Mouse (Mus musculus): ENCODE results near the gene Dlgap1. TPM values are rescaled to one million over a fixed set of nuclear protein-coding genes. Genes with fewer than 3 reads are reported as not detected.
A peak's percentile ranks its signal among the peaks of the same experiment; 100 is the strongest.

The Dlgap1 gene
- polyA plus RNA-seq, 1 experiment from 2014 or later = 3.9 TPM

DNA sequence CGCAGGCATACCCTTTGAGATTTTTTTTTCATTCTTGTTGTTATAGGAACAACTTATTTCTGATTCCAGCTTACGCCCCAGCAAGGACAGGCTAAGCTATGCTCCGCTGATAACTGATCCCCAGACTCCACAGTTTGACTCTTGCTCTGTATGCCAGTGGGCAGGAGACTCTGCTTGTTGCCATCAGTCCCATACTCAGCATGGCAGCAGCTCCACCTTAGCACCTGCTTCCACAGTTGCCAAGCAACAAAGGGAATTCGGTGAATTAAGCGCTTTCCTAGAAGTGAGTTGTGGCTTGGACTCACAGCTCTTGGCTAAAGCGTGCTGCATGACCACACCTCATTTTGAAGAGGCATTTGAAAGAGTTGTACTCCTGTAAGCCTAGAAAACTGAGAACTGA lies 631.6 kb downstream of the Dlgap1 start:
- 81% methylated on average over 6 of the region's 6 CpGs for WGBS
- no peak for ATAC-seq (ENCODE audit: insufficient number of reproducible peaks, insufficient read depth, low FRiP score, low TSS enrichment, low read depth)
- no peak overlapping the region for H3K4me3 ChIP-seq

DNA sequence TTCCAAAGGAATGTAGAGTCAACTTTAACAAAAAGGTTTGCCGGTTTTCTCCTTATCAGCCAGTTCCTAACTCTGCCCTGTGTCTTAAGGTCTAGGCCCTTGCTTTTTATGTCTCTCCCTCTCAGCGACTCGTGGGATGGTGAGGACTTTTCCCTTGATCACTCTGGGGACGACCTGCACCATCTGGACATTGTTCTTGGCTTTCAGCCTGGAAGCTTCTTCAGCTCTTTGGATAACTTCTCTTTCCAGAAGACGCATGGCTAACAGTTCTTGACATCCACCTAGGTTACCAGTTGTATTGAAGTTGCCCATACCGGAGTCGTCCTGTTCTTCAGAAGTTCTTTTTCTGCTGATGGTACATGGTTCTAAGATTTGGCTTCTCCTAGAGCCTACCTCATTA lies 633.2 kb downstream of the Dlgap1 start:
- ATAC-seq (ENCODE audit: insufficient number of reproducible peaks, insufficient read depth, low FRiP score, low TSS enrichment, low read depth) = no peak
- Histone ChIP-seq H3K9ac (no peak overlapping the region), H3K36me3 (no peaks in the 10 kb centered on the region), H3K9me3 (no peaks in the 10 kb centered on the region), H3K27ac (no peak overlapping the region), H3K27me3 (no peaks in the 10 kb centered on the region), H3K4me1 (no peaks in the 10 kb centered on the region), H3K4me2 (no peak overlapping the region), H3K4me3 (no peak overlapping the region)
- 84% methylated on average over 7 of the region's 7 CpGs for WGBS

More for the DNA sequence above, 631.6 kb downstream of the Dlgap1 start:
- no peaks in the 10 kb centered on the region for H3K4me1 ChIP-seq
- no peak overlapping the region for H3K9ac ChIP-seq
- no peaks in the 10 kb centered on the region for H3K27me3 ChIP-seq
- no peaks in the 10 kb centered on the region for H3K36me3 ChIP-seq
- no peaks in the 10 kb centered on the region for H3K9me3 ChIP-seq
- no peak overlapping the region for H3K4me2 ChIP-seq
- no peak overlapping the region for H3K27ac ChIP-seq

DNA sequence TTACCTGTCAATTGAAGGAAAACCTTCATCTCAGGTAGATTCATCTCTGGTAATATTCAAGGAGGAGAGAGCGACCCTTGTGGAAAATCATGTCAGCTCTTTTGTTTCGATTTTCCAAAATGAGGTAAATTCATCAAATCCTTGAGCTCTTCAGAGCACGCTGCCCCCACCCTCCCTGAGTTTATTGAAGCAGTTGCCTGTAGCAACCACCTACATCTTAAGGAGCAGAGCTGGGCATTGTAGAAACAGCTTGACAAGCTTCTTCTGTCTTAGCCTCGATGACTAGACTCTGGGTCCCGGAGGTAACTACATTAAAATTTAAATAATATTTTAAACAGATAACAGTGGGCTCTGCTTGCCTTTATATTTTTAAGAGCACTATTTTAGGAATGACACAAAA lies 636.8 kb downstream of the Dlgap1 start:
- Histone ChIP-seq H3K36me3 (no peaks in the 10 kb centered on the region), H3K27me3 (no peaks in the 10 kb centered on the region), H3K9me3 (no peaks in the 10 kb centered on the region), H3K4me3 (no peak overlapping the region), H3K4me1 (no peaks in the 10 kb centered on the region), H3K4me2 (no peak overlapping the region), H3K9ac (no peak overlapping the region), H3K27ac (no peak overlapping the region)
- ATAC-seq (ENCODE audit: insufficient number of reproducible peaks, insufficient read depth, low FRiP score, low TSS enrichment, low read depth) = no peak
- 82% methylated on average over 5 of the region's 5 CpGs for WGBS

DNA sequence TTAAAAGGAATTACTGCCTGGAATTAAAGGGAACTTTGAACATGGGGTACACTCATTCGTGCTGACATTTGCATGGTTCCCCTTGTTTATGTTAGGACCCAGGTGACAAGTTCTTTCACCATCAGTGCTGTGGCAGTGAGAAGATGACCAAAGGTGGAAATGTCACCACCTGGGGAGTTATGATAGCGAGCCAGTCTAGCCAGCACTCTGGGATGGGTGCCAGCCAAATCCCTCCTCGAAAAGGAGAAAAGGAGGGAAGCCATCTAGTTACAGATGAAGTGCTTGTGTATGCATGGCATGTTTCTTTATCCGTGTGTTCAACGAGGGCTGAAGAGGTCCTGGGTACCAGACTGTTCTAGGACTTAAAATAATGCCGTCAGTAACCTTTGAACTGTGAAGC lies 643.3 kb downstream of the Dlgap1 start:
- no peak for ATAC-seq (ENCODE audit: insufficient number of reproducible peaks, insufficient read depth, low FRiP score, low TSS enrichment, low read depth)
- Histone ChIP-seq H3K4me3 (no peak overlapping the region), H3K27me3 (no peaks in the 10 kb centered on the region), H3K9me3 (no peaks in the 10 kb centered on the region), H3K9ac (no peak overlapping the region), H3K4me1 (0 out of 2 replicates have a peak, but pooled peaks cover 3% of the 10 kb centered on the region), H3K4me2 (no peak overlapping the region), H3K27ac (no peak overlapping the region), H3K36me3 (no peaks in the 10 kb centered on the region)
- WGBS = 82% methylated on average over 6 of the region's 6 CpGs

GRCm38 (mm10) chr17:70613897-70614296 lies 645.0 kb downstream of the Dlgap1 start:
- no peak overlapping the region for H3K4me2 ChIP-seq
- no peaks in the 10 kb centered on the region for H3K36me3 ChIP-seq
- no peak overlapping the region for H3K9ac ChIP-seq
- 0 out of 2 replicates have a peak, but pooled peaks cover 3% of the 10 kb centered on the region for H3K4me1 ChIP-seq
- no peak for ATAC-seq (ENCODE audit: insufficient number of reproducible peaks, insufficient read depth, low FRiP score, low TSS enrichment, low read depth)
- H3K4me3 ChIP-seq = no peak overlapping the region
- H3K27ac ChIP-seq = no peak overlapping the region
- H3K27me3 ChIP-seq = no peaks in the 10 kb centered on the region
- WGBS = 80% methylated on average over 7 of the region's 7 CpGs
- no peaks in the 10 kb centered on the region for H3K9me3 ChIP-seq

GRCm38 (mm10) chr17:70614407-70615060 lies 645.7 kb downstream of the Dlgap1 start:
- no peak overlapping the region for H3K27ac ChIP-seq
- no peak overlapping the region for H3K9ac ChIP-seq
- H3K4me3 ChIP-seq = no peak overlapping the region
- 0 out of 2 replicates have a peak, but pooled peaks cover 3% of the 10 kb centered on the region for H3K4me1 ChIP-seq
- H3K4me2 ChIP-seq = no peak overlapping the region
- H3K27me3 ChIP-seq = no peaks in the 10 kb centered on the region
- WGBS = 55% methylated on average over 5 of the region's 5 CpGs
- H3K36me3 ChIP-seq = no peaks in the 10 kb centered on the region
- no peaks in the 10 kb centered on the region for H3K9me3 ChIP-seq
- ATAC-seq (ENCODE audit: insufficient number of reproducible peaks, insufficient read depth, low FRiP score, low TSS enrichment, low read depth) = no peak

GRCm38 (mm10) chr17:70622493-70622892 lies 653.6 kb downstream of the Dlgap1 start:
- Histone ChIP-seq H3K4me2 (no peak overlapping the region), H3K27ac (no peak overlapping the region), H3K36me3 (no peaks in the 10 kb centered on the region), H3K9ac (no peak overlapping the region), H3K9me3 (0 out of 2 replicates have a peak, but pooled peaks cover 3% of the 10 kb centered on the region), H3K27me3 (no peaks in the 10 kb centered on the region), H3K4me1 (no peaks in the 10 kb centered on the region), H3K4me3 (no peak overlapping the region)
- WGBS = 75% methylated on average over 8 of the region's 8 CpGs
- no peak for ATAC-seq (ENCODE audit: insufficient number of reproducible peaks, insufficient read depth, low FRiP score, low TSS enrichment, low read depth)

DNA sequence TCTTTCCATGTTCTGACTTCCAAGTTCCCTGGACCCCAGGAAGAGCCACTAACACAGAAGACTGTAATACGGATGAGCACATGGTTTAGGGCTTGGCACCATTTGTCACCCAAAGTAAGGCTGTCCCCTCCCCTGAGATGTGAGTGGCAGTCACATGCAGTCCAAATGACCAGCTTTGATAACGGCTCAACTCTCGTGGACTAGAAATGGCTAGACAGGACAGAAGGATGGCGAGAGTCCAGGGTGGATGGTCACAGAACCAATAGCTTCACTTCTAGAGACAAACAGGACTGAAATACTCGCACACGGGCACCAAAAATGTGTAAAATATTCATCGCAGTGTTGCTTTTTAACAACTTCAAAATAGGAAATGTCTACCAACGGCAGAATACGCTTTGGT lies 657.5 kb downstream of the Dlgap1 start:
- 93% methylated on average over 9 of the region's 9 CpGs for WGBS
- H3K27ac ChIP-seq = no peak overlapping the region
- H3K4me1 ChIP-seq = peaks cover 6% of the 10 kb centered on the region; the same call in 1 of the 2 replicates
- no peak overlapping the region for H3K4me3 ChIP-seq
- H3K36me3 ChIP-seq = no peaks in the 10 kb centered on the region
- no peaks in the 10 kb centered on the region for H3K27me3 ChIP-seq
- no peaks in the 10 kb centered on the region for H3K9me3 ChIP-seq
- H3K4me2 ChIP-seq = no peak overlapping the region
- ATAC-seq (ENCODE audit: insufficient number of reproducible peaks, insufficient read depth, low FRiP score, low TSS enrichment, low read depth) = no peak
- no peak overlapping the region for H3K9ac ChIP-seq

- no peak overlapping the region for H3K27ac ChIP-seq
- WGBS = 76% methylated on average over 6 of the region's 6 CpGs
- ATAC-seq (ENCODE audit: insufficient number of reproducible peaks, insufficient read depth, low FRiP score, low TSS enrichment, low read depth) = no peak
These were observed 658.1 kb downstream of the Dlgap1 start for GRCm38 (mm10) chr17:70626925-70627324.

GRCm38 (mm10) chr17:70629653-70630378 lies 660.9 kb downstream of the Dlgap1 start:
- peak; percentile 44; the same call in 1 of the 2 replicates for ATAC-seq (ENCODE audit: insufficient number of reproducible peaks, insufficient read depth, low FRiP score, low TSS enrichment, low read depth)
- Histone ChIP-seq H3K36me3 (no peaks in the 10 kb centered on the region), H3K4me3 (no peak overlapping the region), H3K9ac (no peak overlapping the region), H3K4me1 (peaks cover 11% of the 10 kb centered on the region; the same call in 1 of the 2 replicates), H3K27me3 (no peaks in the 10 kb centered on the region), H3K4me2 (no peak overlapping the region), H3K27ac (0 out of 2 replicates have a peak overlapping the region, but pooled peaks have one; percentile 62), H3K9me3 (no peaks in the 10 kb centered on the region)
- 38% methylated on average over 6 of the region's 6 CpGs for WGBS

More at GRCm38 (mm10) chr17:70626925-70627324, 658.1 kb downstream of the Dlgap1 start:
- Histone ChIP-seq H3K27me3 (no peaks in the 10 kb centered on the region), H3K4me2 (no peak overlapping the region), H3K4me3 (no peak overlapping the region), H3K9me3 (no peaks in the 10 kb centered on the region), H3K9ac (no peak overlapping the region), H3K4me1 (peaks cover 6% of the 10 kb centered on the region; the same call in 1 of the 2 replicates), H3K36me3 (no peaks in the 10 kb centered on the region)

GRCm38 (mm10) chr17:70633181-70633944 lies 664.5 kb downstream of the Dlgap1 start:
- H3K4me1 ChIP-seq = peaks cover 11% of the 10 kb centered on the region; the same call in 1 of the 2 replicates
- H3K27me3 ChIP-seq = no peaks in the 10 kb centered on the region; the same call in 1 of the 2 replicates
- H3K36me3 ChIP-seq = no peaks in the 10 kb centered on the region
- no peak overlapping the region for H3K27ac ChIP-seq
- H3K9ac ChIP-seq = no peak overlapping the region
- WGBS = 12% methylated on average over 9 of the region's 9 CpGs
- peak overlapping the region; percentile 12; the same call in 1 of the 2 replicates for H3K4me2 ChIP-seq
- no peaks in the 10 kb centered on the region for H3K9me3 ChIP-seq
- no peak overlapping the region for H3K4me3 ChIP-seq
- ATAC-seq (ENCODE audit: insufficient number of reproducible peaks, insufficient read depth, low FRiP score, low TSS enrichment, low read depth) = peak; percentile 58
